Mouse (Mus musculus) limb, embryonic 13.5 days (tissue): ENCODE measurements around the gene Rpl23. TPM values are rescaled to one million over a fixed set of nuclear protein-coding genes. Genes with fewer than 3 reads are reported as not detected.
"Not testable (repeated sequence)": the region's sequence is repeated elsewhere in the genome, so short reads cannot be mapped to it uniquely, and the experiment has no call there.

ENCODE experiments used
- ATAC-seq: fragments of 200-750 bp; cut with Nextera tagmentation; 2 replicates; pipeline ENCODE4 v1.8.0; 2017; ENCODE audit warnings: low read depth, moderate number of reproducible peaks, moderate TSS enrichment; ENCODE audit not compliant: low FRiP score
- H3K27ac ChIP-seq: fragments of 300-500 bp; sonication (generic); 2 replicates; pipeline ENCODE4 v1.5.1; 2015; ENCODE audit warnings: inconsistent platforms, mild to moderate bottlenecking, moderate library complexity
- H3K27me3 ChIP-seq: fragments of 300-500 bp; sonication (generic); 2 replicates; pipeline ENCODE4 v1.6.1; 2015; ENCODE audit warnings: mild to moderate bottlenecking, inconsistent platforms
- H3K36me3 ChIP-seq: fragments of 300-500 bp; sonication (generic); 2 replicates; pipeline ENCODE4 v1.6.1; 2015; ENCODE audit warnings: inconsistent platforms, mild to moderate bottlenecking, moderate library complexity
- H3K4me1 ChIP-seq: fragments of 300-500 bp; sonication (generic); 2 replicates; pipeline ENCODE4 v1.6.1; 2015; ENCODE audit warnings: inconsistent platforms
- H3K4me2 ChIP-seq: fragments of 300-500 bp; sonication (generic); replicated peaks from 2 replicates; pipeline ENCODE4 v1.6.1; 2015; ENCODE audit warnings: inconsistent platforms, mild to moderate bottlenecking, moderate library complexity
- H3K4me3 ChIP-seq: fragments of 300-500 bp; sonication (generic); 2 replicates; pipeline ENCODE4 v1.5.1; 2015; ENCODE audit warnings: moderate library complexity, mild to moderate bottlenecking, inconsistent platforms
- H3K9ac ChIP-seq: fragments of 300-500 bp; sonication (generic); 2 replicates; pipeline ENCODE4 v1.6.1; 2015; ENCODE audit warnings: mild to moderate bottlenecking, inconsistent platforms
- H3K9me3 ChIP-seq: fragments of 300-500 bp; sonication (generic); 2 replicates; pipeline ENCODE4 v1.6.1; 2016; ENCODE audit warnings: inconsistent platforms
- WGBS: fragments of 180-500 bp; shearing (Covaris S2); methylation state at CpG from one replicate; pipeline ENCODE4 v1.1.7; 2015; 5-methylcytosine and 5-hydroxymethylcytosine counted together
- polyA plus RNA-seq: library from polyadenylated mRNA; unstranded; fragments of >200 nt; fragmentation: Nextera tagmentation; extraction: Ambion mirVana; gene quantifications from 2 replicates; pipeline ENCODE4 v1.2.1, GENCODE M21; 2015

Gene Rpl23
- polyA plus RNA-seq, 1 experiment from 2014 or later = 547 TPM

DNA sequence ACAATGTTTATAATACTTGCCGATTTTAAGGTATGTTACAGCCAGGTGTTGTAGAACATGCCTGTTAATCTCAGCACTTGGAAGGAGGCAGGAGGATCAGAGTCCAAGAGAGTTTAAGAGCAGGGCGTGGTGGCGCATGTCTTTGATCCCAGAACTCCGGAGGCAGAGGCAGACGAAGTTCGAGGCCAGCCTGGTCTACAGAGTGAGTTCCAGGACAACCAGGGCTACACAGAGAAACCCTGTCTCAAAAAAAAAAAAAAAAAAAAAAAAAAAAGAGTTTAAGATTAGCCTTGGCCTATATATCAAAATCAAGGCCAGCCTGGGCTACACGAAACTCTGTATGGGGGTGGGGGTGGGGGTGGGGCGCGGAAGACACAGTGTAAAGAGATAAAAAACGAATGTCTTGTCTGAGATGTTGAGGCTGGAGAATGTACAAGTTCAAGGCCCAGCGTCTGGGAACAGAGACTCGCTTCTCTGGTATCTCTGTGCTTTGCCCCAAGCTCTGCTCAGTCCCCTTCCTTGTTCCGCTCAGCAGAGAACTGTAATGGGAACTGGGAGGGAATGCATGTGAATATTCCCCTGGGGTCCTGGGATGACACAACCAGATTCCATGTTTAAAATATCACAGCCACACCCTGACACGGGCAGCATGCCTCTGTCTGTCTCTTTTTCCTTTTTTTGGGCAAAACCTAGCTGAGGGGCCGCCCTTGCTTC, 15.3 kb upstream of the Rpl23 start:
- H3K4me2 ChIP-seq = peak overlapping the region; percentile 74
- no peak overlapping the region for H3K27ac ChIP-seq
- ATAC-seq = no peak
- H3K9ac ChIP-seq = no peak overlapping the region
- peaks cover 27% of the 10 kb centered on the region for H3K4me1 ChIP-seq
- H3K27me3 ChIP-seq = no peaks in the 10 kb centered on the region
- H3K9me3 ChIP-seq = no peaks in the 10 kb centered on the region
- 0 out of 2 replicates have a peak, but pooled peaks cover 2% of the 10 kb centered on the region for H3K36me3 ChIP-seq
- 52% methylated on average over 15 of the region's 15 CpGs for WGBS
- H3K4me3 ChIP-seq = 0 out of 2 replicates have a peak overlapping the region, but pooled peaks have one; percentile 73

DNA sequence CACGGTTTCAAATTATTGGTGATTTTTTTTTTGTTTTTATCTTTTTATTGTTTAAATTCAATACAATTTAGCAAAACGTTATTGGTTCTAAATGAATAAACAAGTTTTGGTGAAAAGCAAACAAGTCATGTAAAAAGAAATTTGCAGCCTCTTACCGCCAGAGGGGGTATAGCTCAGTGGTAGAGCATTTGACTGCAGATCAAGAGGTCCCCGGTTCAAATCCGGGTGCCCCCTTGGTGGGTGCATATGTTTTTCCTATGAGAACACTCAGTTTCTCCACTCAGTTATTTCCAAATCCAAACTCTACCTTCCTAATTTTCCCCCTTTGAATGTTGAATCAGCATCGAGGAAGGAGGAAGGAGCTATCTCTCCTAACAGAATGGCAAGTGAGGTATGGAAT, 14.7 kb upstream of the Rpl23 start:
- no peaks in the 10 kb centered on the region for H3K9me3 ChIP-seq
- no peak overlapping the region for H3K4me2 ChIP-seq
- H3K27ac ChIP-seq = no peak overlapping the region
- no peak overlapping the region for H3K9ac ChIP-seq
- H3K4me3 ChIP-seq = no peak overlapping the region
- H3K36me3 ChIP-seq = no peaks in the 10 kb centered on the region
- H3K27me3 ChIP-seq = no peaks in the 10 kb centered on the region
- ATAC-seq = no peak
- H3K4me1 ChIP-seq = peaks cover 20% of the 10 kb centered on the region
- WGBS = 4% methylated on average over 6 of the region's 6 CpGs

DNA sequence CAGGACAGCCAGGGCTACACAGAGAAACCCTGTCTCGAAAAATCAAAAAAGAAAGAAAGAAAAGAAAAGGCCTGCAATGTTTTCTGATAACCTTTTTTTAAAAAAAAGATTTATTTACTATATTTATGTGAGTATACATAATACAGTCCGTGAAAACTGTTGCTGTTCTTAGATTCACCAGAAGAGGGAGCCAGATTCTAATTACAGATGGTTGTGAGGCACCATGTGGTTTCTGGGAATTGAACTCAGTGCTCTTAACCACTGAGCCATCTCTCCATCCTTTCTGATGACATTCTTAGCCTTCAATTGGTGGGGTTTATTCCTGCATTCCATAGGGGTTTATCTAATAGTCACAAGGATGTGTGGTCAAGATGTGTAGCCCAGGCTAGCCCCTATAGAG, 10.9 kb upstream of the Rpl23 start:
- Histone ChIP-seq H3K27ac (no peak overlapping the region), H3K9ac (no peak overlapping the region), H3K4me2 (no peak overlapping the region), H3K27me3 (no peaks in the 10 kb centered on the region), H3K4me3 (no peak overlapping the region), H3K4me1 (peaks cover 6% of the 10 kb centered on the region), H3K9me3 (no peaks in the 10 kb centered on the region), H3K36me3 (no peaks in the 10 kb centered on the region)
- 10% methylated on average over 2 of the region's 2 CpGs for WGBS
- no peak for ATAC-seq

DNA sequence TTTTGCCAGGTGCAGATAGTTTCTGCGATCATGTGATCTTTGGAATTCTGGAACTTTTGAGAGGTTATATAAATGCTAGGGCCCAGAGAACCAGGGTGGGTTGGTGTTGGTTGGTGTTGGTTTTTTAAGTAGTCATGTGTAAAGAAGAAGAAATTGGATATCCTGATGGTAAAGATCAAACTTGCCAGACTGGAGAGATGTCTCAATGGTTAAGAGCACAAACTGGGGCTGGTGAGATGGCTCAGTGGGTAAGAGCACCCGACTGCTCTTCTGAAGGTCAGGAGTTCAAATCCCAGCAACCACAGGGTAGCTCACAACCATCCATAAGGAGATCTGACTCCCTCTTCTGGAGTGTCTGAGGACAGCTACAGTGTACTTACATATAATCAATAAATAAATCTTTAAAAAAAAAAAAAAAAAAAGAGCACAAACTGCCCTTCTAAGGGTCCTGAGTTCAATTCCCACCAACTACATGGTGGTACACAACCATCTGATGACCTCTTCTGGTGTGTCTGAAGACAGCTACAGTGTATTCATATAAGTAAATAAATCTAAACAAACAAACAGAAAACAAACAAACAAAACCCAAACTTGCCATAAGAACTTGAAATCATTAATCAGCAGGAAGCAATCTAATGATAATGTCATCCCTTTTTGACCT, 8.7 kb upstream of the Rpl23 start:
- H3K36me3 ChIP-seq, H3K4me2 ChIP-seq, ATAC-seq, H3K4me1 ChIP-seq, H3K9ac ChIP-seq, H3K27ac ChIP-seq, H3K9me3 ChIP-seq, H3K4me3 ChIP-seq, H3K27me3 ChIP-seq: not testable (repeated sequence)
- WGBS = 73% methylated on average over 2 of the region's 2 CpGs

DNA sequence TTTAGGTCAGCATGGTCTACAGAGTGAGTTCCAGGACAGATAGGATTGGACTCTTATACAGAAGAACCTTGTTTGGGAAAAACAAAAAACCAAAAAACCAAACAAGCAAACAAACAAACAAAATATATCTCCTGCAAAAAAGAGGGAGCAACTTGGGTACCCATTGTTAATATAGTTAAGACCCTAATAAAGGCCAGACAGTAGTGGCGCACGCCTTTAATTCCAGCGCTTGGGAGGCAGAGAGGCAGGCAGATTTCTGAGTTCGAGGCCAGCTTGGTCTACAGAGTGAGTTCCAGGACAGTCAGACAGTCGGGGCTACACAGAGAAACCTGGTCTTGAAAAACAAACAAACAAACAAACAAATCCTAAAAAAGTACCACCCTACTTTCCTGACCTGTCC, 7.5 kb upstream of the Rpl23 start:
- ATAC-seq = no peak
- H3K4me2 ChIP-seq = no peak overlapping the region
- WGBS = 86% methylated on average over 5 of the region's 5 CpGs
- no peaks in the 10 kb centered on the region for H3K27me3 ChIP-seq
- no peak overlapping the region for H3K9ac ChIP-seq
- H3K4me3 ChIP-seq = no peak overlapping the region
- H3K27ac ChIP-seq = no peak overlapping the region
- no peaks in the 10 kb centered on the region for H3K36me3 ChIP-seq
- no peaks in the 10 kb centered on the region for H3K4me1 ChIP-seq
- no peaks in the 10 kb centered on the region for H3K9me3 ChIP-seq

DNA sequence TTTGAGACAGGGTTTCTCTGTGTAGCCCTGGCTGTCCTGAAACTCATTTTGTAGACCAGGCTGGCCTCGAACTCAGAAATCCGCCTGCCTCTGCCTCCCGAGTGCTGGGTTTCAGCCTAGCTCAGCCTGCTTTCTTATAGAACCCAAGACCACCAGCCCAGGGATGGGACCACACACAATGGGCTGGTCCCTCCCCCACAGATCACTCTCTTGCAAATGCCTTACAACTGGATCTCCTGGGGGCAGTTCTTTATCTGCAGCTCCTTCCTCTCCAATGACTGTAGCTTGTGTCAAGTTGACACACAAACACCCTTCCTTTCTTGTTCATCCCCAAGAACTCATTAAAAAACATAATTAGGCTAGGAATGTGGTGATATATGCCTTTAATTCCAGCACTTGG, 5.7 kb upstream of the Rpl23 start:
- no peak overlapping the region for H3K4me3 ChIP-seq
- H3K27ac ChIP-seq = no peak overlapping the region
- no peak for ATAC-seq
- no peak overlapping the region for H3K4me2 ChIP-seq
- H3K27me3 ChIP-seq = no peaks in the 10 kb centered on the region
- H3K9me3 ChIP-seq = no peaks in the 10 kb centered on the region
- no peak overlapping the region for H3K9ac ChIP-seq
- H3K4me1 ChIP-seq = peaks cover 4% of the 10 kb centered on the region; the same call in 1 of the 2 replicates
- no peaks in the 10 kb centered on the region for H3K36me3 ChIP-seq
- 80% methylated on average over 3 of the region's 3 CpGs for WGBS

DNA sequence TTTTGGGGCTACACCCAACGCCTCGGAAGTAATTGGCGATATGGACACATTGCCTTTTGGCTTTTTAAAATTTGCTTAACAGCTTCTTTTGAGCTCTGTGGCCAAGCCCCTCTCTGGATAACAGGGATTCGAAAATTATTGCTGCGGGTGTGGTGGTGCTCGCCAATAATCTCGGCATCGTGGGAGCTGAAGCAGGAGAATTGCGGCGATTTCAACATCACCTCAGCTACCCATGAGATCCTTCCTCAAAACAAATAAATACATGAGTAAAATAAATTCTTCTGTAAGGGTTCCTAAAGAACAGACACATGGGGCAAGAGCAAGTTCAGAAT, 293 bp upstream of the Rpl23 start:
- Histone ChIP-seq H3K36me3 (peaks cover 36% of the 10 kb centered on the region), H3K27ac (peak overlapping the region; percentile 10; the same call in 1 of the 2 replicates), H3K4me1 (peaks cover 22% of the 10 kb centered on the region), H3K4me3 (peak overlapping the region; percentile 96), H3K9ac (peak overlapping the region; percentile 68), H3K27me3 (no peaks in the 10 kb centered on the region), H3K9me3 (no peaks in the 10 kb centered on the region), H3K4me2 (peak overlapping the region; percentile 71)
- ATAC-seq = peak; percentile 48; the same call in 1 of the 2 replicates
- WGBS = under 1% methylated on average over 10 of the region's 10 CpGs

DNA sequence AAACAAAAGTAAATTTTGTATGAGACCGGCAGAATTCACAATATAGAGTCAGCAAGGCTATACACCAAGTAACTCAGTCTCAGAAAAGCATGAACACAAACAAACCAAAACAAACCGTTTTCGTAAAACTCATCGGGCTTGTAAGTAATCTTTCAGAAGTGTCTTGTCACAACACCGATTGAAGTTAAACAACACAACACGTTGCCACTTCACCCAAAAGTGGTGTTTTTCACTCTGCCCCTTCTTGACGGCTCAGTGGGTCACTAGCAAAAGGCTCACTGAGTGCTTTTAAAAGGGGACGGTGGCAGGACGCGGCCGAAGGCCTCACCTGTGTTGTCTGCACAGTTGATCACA, 782 bp downstream of the Rpl23 start:
- H3K9ac ChIP-seq = peak overlapping the region; percentile 100
- peaks cover 47% of the 10 kb centered on the region for H3K36me3 ChIP-seq
- H3K4me2 ChIP-seq = peak overlapping the region; percentile 80
- no peak for ATAC-seq
- no peaks in the 10 kb centered on the region for H3K27me3 ChIP-seq
- H3K4me3 ChIP-seq = peak overlapping the region; percentile 96
- H3K27ac ChIP-seq = peak overlapping the region; percentile 92
- H3K9me3 ChIP-seq = no peaks in the 10 kb centered on the region
- 1% methylated on average over 11 of the region's 11 CpGs for WGBS
- H3K4me1 ChIP-seq = peaks cover 22% of the 10 kb centered on the region

DNA sequence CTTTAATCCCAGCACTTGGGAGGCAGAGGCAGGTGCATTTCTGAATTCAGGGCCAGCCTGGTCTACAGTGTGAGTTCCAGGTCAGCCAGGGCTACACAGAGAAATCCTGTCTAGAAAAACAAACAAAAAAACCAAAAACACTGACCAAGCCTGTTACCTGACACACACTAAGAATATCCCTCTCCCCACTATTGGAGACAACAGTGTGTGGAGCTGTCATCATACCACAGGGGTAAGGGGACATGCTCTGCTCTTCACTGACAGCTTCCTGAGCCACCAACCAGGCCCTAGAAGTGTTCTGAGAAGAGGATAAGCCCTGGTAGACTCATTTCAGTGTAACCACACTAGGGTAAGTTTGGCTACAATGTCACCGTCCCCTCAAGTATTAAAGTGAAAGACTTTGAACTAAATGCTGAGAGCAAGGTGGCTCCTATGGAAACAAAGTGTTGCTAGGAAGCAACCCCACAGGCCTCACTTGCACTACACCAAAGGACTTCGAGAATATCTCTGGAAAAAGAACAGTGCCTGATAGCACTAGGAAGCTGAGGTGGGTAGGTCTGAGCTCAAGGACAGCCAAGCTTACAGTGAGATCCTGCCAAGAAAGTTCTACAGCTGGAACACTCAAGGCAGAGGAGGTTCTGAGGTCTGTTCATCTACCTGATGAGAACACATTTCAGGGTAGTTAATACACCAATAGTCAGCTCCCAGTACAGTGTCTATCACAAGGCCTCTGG, 2.1 kb downstream of the Rpl23 start:
- Histone ChIP-seq H3K4me2 (peak overlapping the region; percentile 80), H3K9ac (peak overlapping the region; percentile 100), H3K27ac (no peak overlapping the region), H3K4me1 (peaks cover 22% of the 10 kb centered on the region), H3K36me3 (peaks cover 60% of the 10 kb centered on the region), H3K4me3 (peak overlapping the region; percentile 96), H3K9me3 (no peaks in the 10 kb centered on the region), H3K27me3 (no peaks in the 10 kb centered on the region)
- WGBS = 81% methylated on average over 2 of the region's 2 CpGs
- ATAC-seq = no peak

DNA sequence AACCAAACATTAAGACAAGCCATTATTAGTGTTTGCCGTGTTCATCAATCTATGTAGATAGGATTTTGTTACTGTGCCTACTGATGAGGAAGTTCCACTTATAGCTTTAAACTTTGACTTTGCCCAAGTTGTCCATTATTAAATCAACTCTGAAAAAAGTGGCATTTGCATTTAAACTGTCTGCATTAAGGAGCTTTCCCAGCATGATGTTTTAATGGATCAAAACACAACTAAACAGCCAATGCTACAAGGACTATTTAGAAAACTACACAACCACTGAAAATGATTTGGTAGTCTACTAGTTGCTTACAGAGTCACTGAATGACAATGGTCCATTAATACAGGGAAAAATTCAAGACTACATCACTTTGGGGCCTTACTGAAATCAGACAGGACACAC, 3.3 kb downstream of the Rpl23 start:
- Histone ChIP-seq H3K4me2 (no peak overlapping the region), H3K4me1 (peaks cover 22% of the 10 kb centered on the region), H3K9ac (no peak overlapping the region), H3K27me3 (no peaks in the 10 kb centered on the region), H3K27ac (no peak overlapping the region), H3K36me3 (peaks cover 60% of the 10 kb centered on the region), H3K9me3 (no peaks in the 10 kb centered on the region), H3K4me3 (no peak overlapping the region)
- WGBS = 93% methylated on average over 1 of the region's 1 CpGs
- no peak for ATAC-seq

DNA sequence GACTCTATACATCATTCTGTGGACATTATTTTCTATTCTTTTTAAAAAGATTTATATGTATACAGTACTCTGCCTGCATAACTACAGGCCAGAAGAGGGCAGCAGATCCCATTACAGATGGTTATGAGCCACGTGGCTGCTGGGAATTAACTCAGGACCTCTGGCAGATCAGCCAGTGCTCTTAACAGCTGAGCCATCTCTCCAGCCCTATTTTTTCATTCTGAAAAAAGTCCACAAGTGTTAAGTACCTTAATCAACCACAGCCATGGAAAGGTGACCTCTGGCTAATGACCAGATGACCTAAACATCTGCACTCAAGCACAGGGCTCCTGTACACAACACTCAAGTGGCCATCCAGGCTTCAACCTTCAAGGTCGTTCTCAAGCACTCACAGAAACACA, 5.1 kb downstream of the Rpl23 start:
- Histone ChIP-seq H3K9me3 (no peaks in the 10 kb centered on the region), H3K4me2 (no peak overlapping the region), H3K4me3 (no peak overlapping the region), H3K27ac (no peak overlapping the region), H3K4me1 (peaks cover 15% of the 10 kb centered on the region), H3K36me3 (peaks cover 60% of the 10 kb centered on the region), H3K9ac (no peak overlapping the region), H3K27me3 (no peaks in the 10 kb centered on the region)
- peak; percentile 48 for ATAC-seq
- 41% methylated on average over 2 of the region's 2 CpGs for WGBS

DNA sequence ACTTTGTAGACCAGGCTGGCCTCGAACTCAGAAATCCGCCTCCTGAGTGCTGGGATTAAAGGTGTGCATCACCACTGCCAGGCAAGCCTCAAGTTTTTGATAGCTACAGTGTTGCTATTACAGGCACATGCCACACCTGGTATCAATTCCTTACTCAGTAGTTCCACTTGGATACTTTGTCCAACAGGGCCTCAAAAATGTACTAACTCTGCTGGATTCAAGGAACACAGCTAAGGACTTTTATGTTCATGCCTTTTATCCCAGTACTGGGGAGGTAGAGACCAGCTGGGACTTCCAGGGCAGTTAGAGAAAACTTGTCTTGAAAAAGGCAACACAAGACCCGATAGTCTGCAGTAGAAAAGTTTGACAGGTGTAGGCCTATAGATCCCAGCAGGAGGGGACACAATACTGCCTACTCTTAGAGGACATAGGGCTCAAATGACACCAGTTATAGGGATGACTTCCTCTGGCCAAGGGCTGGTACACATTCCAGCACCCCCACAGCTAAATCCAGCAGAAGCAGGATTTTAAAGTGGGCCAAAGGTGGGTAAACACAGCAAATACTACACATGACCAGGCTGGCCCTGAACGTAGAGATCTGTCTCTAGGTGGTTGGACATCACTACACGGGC, 5.6 kb downstream of the Rpl23 start:
- 64% methylated on average over 5 of the region's 5 CpGs for WGBS
- peak; percentile 58 for ATAC-seq
- H3K9me3 ChIP-seq = no peaks in the 10 kb centered on the region

More for the DNA sequence above, 5.6 kb downstream of the Rpl23 start:
- Histone ChIP-seq H3K4me1 (peaks cover 15% of the 10 kb centered on the region), H3K9ac (no peak overlapping the region), H3K27me3 (no peaks in the 10 kb centered on the region), H3K27ac (no peak overlapping the region), H3K4me2 (no peak overlapping the region), H3K36me3 (peaks cover 60% of the 10 kb centered on the region), H3K4me3 (no peak overlapping the region)
